Mouse (Mus musculus): Measurements from ENCODE around the gene Ypel1. TPM values are rescaled to one million over a fixed set of nuclear protein-coding genes. Genes with fewer than 3 reads are reported as not detected.

The Ypel1 gene
- under 1 TPM; 0.24 to 0.60 TPM for total RNA-seq (2023)

GRCm38 (mm10) chr16:17069511-17070443 is at the start of gene Ypel1:
Ypel1 (plus strand) TSS chr16:17069696.

GRCm38 (mm10) chr16:17110771-17111743 is 41.6 kb downstream of the Ypel1 start, which contains the start of gene Ppil2:
Ppil2 (minus strand) TSS chr16:17111257.

GRCm38 (mm10) chr16:17124871-17125520 is 55.5 kb downstream of the Ypel1 start, which contains the start of gene 2610318N02Rik:
2610318N02Rik (minus strand) TSS chr16:17125167.

GRCm38 (mm10) chr16:17132089-17132905 is 62.8 kb downstream of the Ypel1 start, which contains the start of gene Sdf2l1:
Sdf2l1 (minus strand) TSS chr16:17132383.

Other genes starting within 250 kb of the Ypel1 start
- 1 to 10 TPM; 5.7 TPM for gene Spag6l, start 240.2 kb upstream of the Ypel1 start, total RNA-seq (2023)
- 1 to 10 TPM; 2.9 to 6.1 TPM for gene Igll1, start 205.7 kb upstream of the Ypel1 start, total RNA-seq (2023)
- 10 to 100 TPM; 80.2 to 90.9 TPM for gene Top3b, start 199.0 kb upstream of the Ypel1 start, total RNA-seq (2023)
- 1 to 10 TPM; 2.2 to 4.7 TPM for gene Vpreb1, start 198.9 kb upstream of the Ypel1 start, total RNA-seq (2023)
- gene Ppm1f, start 173.2 kb upstream of the Ypel1 start, total RNA-seq (2023) = 10 to 100 TPM in 1 of 2 experiments, 1 to 10 TPM in 1; 7.0 to 10.7 TPM
- gene Mapk1, start 86.3 kb upstream of the Ypel1 start, total RNA-seq (2023) = 100 to 1,000 TPM in 1 of 2 experiments, 10 to 100 TPM in 1; 97.0 to 115 TPM
- 10 to 100 TPM; 69.9 to 81.1 TPM for gene Ppil2, start 41.6 kb downstream of the Ypel1 start, total RNA-seq (2023)
- 10 to 100 TPM in 1 of 2 experiments, 1 to 10 TPM in 1; 5.3 to 10.4 TPM for gene 2610318N02Rik, start 55.5 kb downstream of the Ypel1 start, total RNA-seq (2023)
- 10 to 100 TPM; 39.8 to 52.1 TPM for gene Sdf2l1, start 62.7 kb downstream of the Ypel1 start, total RNA-seq (2023)
- 1 to 10 TPM; 4.9 to 6.9 TPM for gene Ydjc, start 74.9 kb downstream of the Ypel1 start, total RNA-seq (2023)
- gene Ccdc116, start 77.5 kb downstream of the Ypel1 start, total RNA-seq (2023) = 1 to 10 TPM in 1 of 2 experiments, under 1 TPM in 1; 0.89 to 1.9 TPM
- 100 to 1,000 TPM; 135 to 163 TPM for gene Ube2l3, start 133.0 kb downstream of the Ypel1 start, total RNA-seq (2023)
- gene Rimbp3, start 138.9 kb downstream of the Ypel1 start, total RNA-seq (2023) = under 1 TPM; 0.42 to 0.44 TPM
- 1 to 10 TPM; 1.2 TPM for gene Hic2, start 163.9 kb downstream of the Ypel1 start, total RNA-seq (2023)
- 1 to 10 TPM; 2.7 to 5.2 TPM for gene Tmem191c, start 206.4 kb downstream of the Ypel1 start, total RNA-seq (2023)